Mouse (Mus musculus) thymus, adult 2 months (tissue): Measurements from ENCODE around the gene Enho.

Experiments used
- CTCF ChIP-seq: fragments of 200-500 bp; IDR thresholded peaks from 2 replicates; pipeline ENCODE4 v1.5.1; 2012; ENCODE audit warnings: mild to moderate bottlenecking, control low read depth, low read length, moderate library complexity, borderline replicate concordance; ENCODE audit not compliant: control insufficient read depth, poor library complexity, insufficient read depth; ENCODE audit errors: extremely low read depth
- POLR2A ChIP-seq: fragments of 200-500 bp; IDR thresholded peaks from 2 replicates; pipeline ENCODE4 v1.6.1; 2012; ENCODE audit warnings: mild to moderate bottlenecking, low read length, control low read depth, moderate library complexity; ENCODE audit not compliant: control insufficient read depth, poor library complexity, insufficient read depth; ENCODE audit errors: extremely low read depth

DNA sequence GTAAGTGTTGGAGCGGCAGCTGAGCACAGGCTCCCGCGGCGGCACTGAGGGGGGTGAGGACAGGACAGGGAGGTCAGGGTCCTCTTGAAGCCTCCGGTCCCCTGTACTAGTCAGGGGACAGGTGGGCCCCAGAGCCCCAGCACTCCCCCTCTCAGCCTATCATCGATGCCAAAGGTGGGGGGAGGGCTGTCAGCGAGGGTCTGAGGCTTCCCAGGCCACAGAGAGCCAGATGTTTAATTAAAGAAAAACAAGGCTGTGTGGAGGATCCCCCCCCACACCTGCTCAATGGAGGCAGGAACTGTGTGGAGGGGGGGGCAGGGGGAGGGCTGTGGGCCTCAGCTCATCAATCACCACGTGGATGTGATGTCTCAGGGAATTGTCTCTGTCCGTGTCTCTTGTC is 23.5 kb upstream of the Enho start:
- TF ChIP-seq CTCF, result no peak
- no peak for TF ChIP-seq POLR2A
